Mouse (Mus musculus) leukemia stem cell, adult 10-12 weeks (primary cell): ENCODE data around the gene Lrmda. TPM values are rescaled to one million over a fixed set of nuclear protein-coding genes. Genes with fewer than 3 reads are reported as not detected.

Experiments used
- polyA plus RNA-seq: library from polyadenylated mRNA; stranded (reverse); fragments of >175 nt; gene quantifications from 2 replicates; pipeline ENCODE4 v1.2.3, GENCODE M21; 2012; ENCODE audit warnings: low replicate concordance

The Lrmda gene
- not detected in 2 replicates for polyA plus RNA-seq

GRCm38 (mm10) chr14:22019252-22019948, at the start of gene Lrmda:
Lrmda (plus strand) TSS chr14:22019712.

GRCm38 (mm10) chr14:21989291-21989913, 30.1 kb upstream of the Lrmda start, which contains the start of gene Zfp503:
Zfp503 (minus strand) TSS chr14:21989601.

Other genes with a start within 250 kb of the Lrmda start
- 327 and 452 TPM in 2 replicates for gene Vdac2, start 194.5 kb upstream of the Lrmda start, polyA plus RNA-seq
- 43.4 and 52.3 TPM in 2 replicates for gene Comtd1, start 170.7 kb upstream of the Lrmda start, polyA plus RNA-seq
- gene Zfp503, start 30.1 kb upstream of the Lrmda start, polyA plus RNA-seq: 2.1 and 2.7 TPM in 2 replicates